Mouse (Mus musculus): ENCODE data around the gene Gtf2ird2.

Gtf2ird2 gene

DNA sequence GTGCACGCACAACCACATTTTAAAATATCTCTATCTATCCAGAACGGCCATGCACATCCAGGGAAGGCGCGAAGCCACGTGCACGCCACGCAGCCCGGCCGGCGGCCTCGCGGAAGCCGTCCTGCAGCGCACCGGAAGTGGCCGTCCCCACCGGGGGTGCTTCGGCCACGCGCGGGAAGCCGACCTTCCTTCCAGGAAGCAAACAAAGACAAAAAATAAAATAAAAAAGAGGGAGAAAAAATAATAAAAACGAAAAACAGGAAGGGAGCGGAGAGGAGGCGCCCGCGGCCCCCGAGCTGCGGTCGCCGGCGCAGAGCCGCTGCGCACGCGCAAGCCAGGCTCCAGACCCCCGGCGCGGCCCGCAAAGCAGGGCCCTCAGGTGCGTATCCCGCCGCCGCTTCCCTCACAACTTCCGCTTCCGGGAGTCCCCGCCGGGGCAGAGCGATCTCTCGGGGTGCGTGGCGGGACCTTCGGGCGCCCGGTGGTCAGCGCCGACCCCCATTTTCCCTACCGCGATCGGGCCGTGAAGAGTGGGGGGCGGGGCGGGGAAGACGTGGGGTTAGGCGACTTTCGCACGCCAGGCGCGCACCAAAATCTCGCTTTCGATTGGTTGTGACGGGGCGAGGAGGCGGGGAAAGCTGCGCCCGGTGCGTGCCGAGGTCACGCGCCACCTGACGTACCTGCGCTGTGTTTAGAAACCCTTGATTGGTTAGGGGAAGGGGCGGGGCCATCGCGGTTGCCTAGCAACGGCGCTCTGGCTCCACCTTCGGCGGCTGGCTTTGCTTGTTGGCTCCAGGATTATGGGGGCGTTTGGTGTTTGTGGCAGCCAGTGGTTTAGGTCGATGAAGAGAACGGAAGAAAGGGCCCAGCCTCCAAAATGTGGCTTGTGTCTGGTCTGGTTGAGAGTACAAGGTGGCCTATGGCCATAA is at the start of gene Gtf2ird2:
Gtf2ird2 (plus strand) TSS at position 140 of the 929 bp plus-strand sequence.
- peak; percentile 99 for DNase-seq

DNA sequence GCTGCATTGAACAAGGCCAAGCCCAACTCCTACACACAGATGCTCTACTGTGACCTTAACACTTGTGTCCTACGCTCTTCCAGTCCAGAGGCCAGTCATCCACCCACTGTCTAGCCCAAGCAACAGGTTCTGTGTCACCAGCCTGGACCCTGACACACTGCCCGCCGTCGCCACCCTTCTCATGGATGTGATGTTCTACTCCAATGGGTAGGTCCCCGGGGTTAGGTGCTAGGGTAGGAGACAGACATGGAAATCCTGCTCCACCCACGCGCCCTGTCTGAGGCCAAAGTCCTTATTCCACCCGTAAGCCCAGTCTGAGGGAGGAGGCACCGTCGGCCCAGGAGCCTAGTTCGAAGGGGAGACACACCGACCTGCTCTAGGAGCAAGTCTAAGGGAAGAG is 47.8 kb upstream of the Gtf2ird2 start:
- DNase-seq: no peak

DNA sequence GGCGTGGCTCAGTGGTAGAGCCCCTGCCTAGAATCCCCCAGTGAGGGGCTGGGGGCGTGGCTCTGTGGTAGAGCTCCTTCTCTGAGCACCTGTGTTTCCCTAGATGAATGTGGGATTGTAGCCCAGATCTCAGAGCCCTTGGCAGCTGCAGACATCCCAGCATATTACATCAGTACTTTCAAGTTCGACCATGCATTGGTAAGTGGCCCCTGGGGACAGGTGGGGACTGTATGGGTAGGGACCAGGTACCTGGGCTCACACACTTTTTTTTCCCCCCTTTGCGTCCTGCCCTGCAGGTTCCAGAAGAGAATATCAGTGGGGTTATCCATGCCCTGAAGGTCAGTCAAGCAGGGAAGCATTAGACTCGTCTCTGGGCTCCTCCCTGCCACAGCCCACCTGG is 45.9 kb upstream of the Gtf2ird2 start:
- DNase-seq: no peak

DNA sequence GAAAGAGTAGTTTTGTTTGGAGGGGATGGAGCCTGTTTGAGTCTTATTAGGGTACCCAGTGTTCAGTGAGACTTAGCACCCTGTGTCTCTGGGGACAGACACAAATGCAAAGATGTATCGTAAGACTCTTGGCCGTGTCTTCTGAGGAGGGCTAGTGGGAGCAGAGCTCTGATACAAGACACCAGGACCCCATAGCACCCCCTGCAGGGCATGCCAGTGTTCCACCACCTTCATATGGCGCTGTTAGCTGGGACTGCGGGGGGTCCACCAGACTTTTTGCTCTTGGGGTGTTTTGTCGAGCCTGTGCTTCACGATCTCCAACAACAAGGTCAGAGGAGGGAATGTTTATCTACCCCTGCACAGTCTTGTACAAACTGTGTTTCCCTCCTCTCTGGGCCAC is 44.4 kb upstream of the Gtf2ird2 start:
- DNase-seq: no peak

DNA sequence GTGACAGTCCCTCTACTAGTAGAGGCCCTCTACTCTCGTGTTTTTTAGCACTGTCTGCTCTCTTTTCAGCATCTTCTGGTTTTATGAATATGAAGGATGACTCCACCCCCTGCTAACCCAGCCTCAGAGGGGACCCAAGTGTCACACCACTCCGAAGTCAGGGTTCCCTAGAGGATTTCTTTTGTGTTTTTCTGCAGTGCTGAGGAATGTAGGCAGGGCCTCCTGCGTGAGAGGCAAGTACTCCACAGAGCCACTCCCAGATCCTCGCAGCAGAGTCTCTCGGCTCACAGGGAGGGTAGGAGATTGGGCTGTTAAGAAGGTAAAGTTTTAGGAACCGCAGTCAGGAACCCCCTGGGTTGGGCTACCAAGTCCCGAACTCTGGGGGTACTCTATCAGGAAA is 42.6 kb upstream of the Gtf2ird2 start:
- no peak for DNase-seq

- DNase-seq: no peak
Observed at GRCm38 (mm10) chr5:134142381-134142780, 41.4 kb upstream of the Gtf2ird2 start.

DNA sequence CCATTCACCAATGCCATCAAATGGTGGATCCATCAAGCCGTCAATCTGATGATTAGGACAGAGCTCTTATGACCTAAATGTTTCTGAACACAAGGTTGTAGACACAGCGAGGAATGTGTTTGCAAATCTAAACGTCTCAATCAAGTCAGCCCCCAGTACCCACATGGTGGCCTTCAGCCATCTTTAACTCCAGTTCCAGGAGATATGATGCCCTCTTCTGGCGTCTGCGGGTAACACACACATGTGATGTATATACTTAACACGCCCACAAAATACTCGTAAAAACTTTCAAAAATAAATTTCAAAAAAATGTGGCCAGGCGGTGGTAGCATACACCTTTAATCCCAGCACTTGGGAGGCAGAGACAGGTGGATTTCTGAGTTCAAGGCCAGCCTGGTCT is 38.8 kb upstream of the Gtf2ird2 start:
- DNase-seq: no peak

- DNase-seq: no peak
Observed at GRCm38 (mm10) chr5:134147194-134147753, 36.5 kb upstream of the Gtf2ird2 start.

DNA sequence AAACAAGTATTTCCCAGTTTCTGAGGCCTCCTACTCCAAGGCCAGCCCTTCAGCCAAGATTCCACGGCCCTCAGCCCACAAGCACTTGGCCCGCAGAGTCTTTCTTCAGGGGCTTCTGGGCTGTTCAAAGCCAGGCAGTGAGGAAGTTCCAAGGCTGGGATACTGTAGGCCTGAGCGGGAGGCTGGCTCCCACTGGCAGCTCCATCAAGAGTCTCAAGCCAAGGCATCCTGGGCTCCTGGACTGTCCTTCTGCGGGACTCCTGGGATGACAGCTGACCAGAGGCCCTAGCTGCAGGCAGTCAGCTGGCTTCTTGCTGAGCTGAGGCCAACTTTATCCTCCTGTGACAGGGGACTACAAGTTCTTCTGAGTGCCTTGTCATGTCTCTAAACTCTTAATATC is 35.7 kb upstream of the Gtf2ird2 start:
- DNase-seq: no peak

DNA sequence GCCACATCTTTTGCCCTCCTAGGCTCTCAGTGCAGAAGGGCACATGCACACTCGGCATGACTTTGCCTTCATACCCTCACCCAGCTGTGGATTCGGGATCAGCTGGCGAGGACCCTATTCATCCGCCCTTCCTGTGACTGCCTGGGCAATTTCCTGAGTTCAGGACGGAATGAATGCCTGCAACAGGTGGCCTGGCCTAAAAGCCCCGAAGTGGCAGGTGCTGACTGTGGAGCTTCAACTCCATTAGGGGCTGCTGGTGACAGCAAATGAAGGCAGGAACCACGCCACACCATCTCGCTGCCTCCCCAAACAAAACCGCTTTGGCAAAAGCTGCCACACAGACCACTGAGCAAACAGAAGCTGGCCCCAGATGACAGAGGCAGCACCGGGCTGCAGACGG is 31.9 kb upstream of the Gtf2ird2 start:
- DNase-seq: no peak

- no peak for DNase-seq
Observed at GRCm38 (mm10) chr5:134155916-134156466, 27.8 kb upstream of the Gtf2ird2 start.

- DNase-seq: peak; percentile 83
Observed at GRCm38 (mm10) chr5:134164688-134165087, 19.1 kb upstream of the Gtf2ird2 start.

- no peak for DNase-seq
Observed at GRCm38 (mm10) chr5:134166642-134167041, 17.2 kb upstream of the Gtf2ird2 start.

GRCm38 (mm10) chr5:134168033-134168432 is 15.8 kb upstream of the Gtf2ird2 start:
- DNase-seq: peak; percentile 32

DNA sequence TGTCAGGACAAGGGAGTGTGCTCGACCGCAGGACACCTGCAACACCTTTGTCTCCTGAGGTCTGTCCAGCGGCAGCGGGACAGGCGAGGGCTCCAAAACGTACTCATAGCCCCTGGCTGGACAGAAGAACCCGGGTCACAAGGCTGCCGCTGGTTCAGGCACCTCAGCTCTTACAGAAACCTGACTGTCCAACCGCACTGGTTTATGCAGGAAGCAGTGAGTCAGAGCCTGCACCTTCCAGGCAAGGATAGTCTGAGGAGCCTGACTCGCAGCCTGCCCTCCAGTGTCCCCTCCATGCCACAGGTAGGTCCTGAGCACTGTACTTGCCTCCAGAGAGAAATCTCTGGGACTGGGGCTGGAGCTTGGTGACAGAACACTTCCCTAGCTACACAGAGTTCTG is 14.6 kb upstream of the Gtf2ird2 start:
- DNase-seq: no peak

DNA sequence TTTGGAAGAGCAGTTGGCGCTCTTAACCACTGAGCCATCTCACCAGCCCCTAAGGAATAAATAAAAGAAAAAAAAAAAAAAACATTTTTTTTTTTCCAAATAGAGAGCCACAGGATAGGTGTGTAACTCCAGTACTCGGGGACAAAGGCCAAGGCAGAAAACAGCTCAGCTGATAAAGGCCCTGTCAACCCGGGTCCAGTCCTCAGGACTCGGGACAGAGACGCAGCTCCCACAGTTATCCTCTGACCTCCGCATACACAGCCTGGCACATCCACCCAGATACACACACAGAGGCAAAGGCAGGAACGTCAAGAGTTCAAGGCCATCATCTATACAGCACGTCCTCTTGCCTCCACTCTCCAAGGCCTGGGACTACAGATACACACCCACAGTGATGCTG is 13.7 kb upstream of the Gtf2ird2 start:
- DNase-seq: no peak

GRCm38 (mm10) chr5:134173206-134173605 is 10.6 kb upstream of the Gtf2ird2 start:
- no peak for DNase-seq

GRCm38 (mm10) chr5:134175696-134176095 is 8.1 kb upstream of the Gtf2ird2 start:
- no peak for DNase-seq

DNA sequence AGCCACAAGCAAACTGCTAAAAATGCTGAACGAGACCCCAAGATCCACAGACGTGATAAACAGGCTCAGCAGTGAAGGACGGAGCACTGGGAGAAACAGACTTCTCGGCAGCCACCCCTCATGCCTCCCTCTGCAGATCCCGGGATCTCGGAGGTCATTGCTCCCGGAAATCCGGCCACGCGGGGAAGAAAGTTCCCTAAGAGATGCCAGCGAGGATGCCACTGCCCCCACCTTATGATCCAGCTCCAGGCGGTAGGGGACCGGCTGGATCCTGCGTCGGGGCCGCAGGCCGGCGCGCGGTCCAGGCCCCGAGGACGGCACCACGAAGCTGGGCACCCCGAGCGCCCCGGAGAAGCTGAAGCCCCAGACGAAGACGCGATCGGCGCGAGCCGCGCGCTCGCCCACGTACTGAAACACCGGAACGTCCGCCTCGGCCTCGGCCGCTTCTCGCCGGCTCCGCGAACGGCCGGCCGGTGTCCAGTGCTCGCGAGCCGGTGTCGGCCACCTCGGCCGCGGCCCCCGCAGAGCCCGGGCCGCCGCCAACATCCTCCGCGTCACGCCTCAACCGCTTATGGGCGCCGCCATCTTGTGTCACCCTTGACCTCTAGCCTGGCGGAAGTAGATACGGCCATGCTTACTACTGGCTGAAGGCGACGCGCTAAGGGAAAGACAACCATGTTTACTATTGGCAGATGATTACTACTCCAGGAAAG is 7.5 kb upstream of the Gtf2ird2 start, which contains the start of gene Rcc1l:
Rcc1l (minus strand) TSS at position 606 of the 713 bp plus-strand sequence.
- peak; percentile 92 for DNase-seq

GRCm38 (mm10) chr5:134178536-134178935 is 5.3 kb upstream of the Gtf2ird2 start:
- no peak for DNase-seq

DNA sequence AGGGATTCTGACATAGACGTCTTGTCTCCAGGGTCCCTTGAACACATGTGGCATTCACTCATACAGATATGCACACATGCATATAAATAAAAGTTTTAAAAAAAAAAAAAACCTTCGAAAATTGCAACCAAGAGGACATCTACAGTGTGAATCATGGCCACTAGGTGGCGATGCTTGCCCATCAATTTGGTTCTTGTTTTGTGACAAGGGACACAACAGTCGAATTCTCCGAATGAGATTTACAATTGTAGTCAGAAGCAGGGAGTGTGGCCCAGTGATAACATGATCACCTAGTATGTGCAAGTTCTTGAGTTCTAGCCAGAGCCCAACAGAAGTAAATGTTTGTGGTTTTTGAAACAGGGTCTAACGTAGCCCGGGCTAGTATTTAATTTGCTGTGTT is 3.9 kb upstream of the Gtf2ird2 start:
- peak; percentile 89 for DNase-seq

DNA sequence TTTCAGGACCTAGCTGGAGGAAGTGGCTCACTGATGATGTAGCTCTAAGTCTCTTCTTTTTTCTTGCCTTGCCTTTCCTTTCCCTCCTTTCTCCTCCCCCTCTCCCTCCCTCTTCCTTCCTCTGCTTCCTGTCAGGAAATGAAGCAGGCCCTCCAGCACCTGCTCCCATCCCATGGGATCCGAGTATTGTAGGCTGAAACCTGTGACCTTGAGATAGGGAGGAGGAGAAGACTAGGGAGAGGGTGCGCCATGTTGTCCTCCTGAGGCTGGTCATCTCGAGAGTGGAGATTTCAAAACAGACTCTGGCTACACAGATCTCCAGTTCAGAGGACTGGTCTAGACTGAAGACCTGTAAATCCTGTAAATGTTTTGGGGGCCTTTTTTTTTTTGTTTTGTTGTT is 1.6 kb upstream of the Gtf2ird2 start:
- no peak for DNase-seq

DNA sequence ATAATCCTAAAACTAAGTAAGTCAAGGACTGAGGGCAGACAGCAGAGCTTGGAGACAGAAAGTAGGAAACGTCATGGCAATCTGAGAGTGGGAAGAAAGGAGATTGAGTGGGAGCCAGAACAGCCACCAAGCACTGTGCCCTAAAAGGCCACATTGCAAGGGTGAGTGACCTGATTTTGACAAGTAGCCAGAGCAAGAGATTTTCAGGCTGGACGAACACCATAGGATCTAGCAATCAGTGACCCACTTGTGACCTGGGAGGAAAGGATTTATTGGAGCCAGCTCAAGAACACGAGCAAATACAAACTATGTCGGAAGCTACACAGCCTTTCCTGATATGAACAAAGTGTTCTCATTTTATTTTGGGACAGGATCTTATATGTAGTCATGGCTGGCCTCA is 1.1 kb upstream of the Gtf2ird2 start:
- peak; percentile 65 for DNase-seq
